Mouse (Mus musculus) limb, embryonic 11.5 days (tissue): Measurements from ENCODE around the gene Gm10203. TPM values are rescaled to one million over a fixed set of nuclear protein-coding genes. Genes with fewer than 3 reads are reported as not detected.
"Not testable (repeated sequence)": the region's sequence is repeated elsewhere in the genome, so short reads cannot be mapped to it uniquely, and the experiment has no call there.

Experiments
- ATAC-seq: fragments of 200-750 bp; cut with Nextera tagmentation; 2 replicates; pipeline ENCODE4 v1.8.0; 2017; ENCODE audit warnings: low read depth; ENCODE audit not compliant: insufficient number of reproducible peaks, low FRiP score, low TSS enrichment
- DNase-seq: peaks from one replicate; pipeline ENCODE4 v3.0.0-alpha.2; 2015; ENCODE audit warnings: low spot score
- H3K27ac ChIP-seq: fragments of 300-500 bp; sonication (generic); replicated peaks from 2 replicates; pipeline ENCODE4 v1.5.1; 2014; ENCODE audit warnings: low read depth, mild to moderate bottlenecking, low read length
- H3K27me3 ChIP-seq: fragments of 300-500 bp; sonication (generic); 2 replicates; pipeline ENCODE4 v1.6.1; 2014; ENCODE audit warnings: mild to moderate bottlenecking, low read length, mixed read lengths; ENCODE audit not compliant: control insufficient read depth, insufficient read depth
- H3K36me3 ChIP-seq: fragments of 300-500 bp; sonication (generic); 2 replicates; pipeline ENCODE4 v1.6.1; 2014; ENCODE audit warnings: mild to moderate bottlenecking, low read length, moderate library complexity, mixed read lengths; ENCODE audit not compliant: control insufficient read depth, insufficient read depth
- H3K4me1 ChIP-seq: fragments of 300-500 bp; sonication (generic); 2 replicates; pipeline ENCODE4 v1.6.1; 2014; ENCODE audit warnings: low read length, mixed read lengths; ENCODE audit not compliant: control insufficient read depth, insufficient read depth
- H3K4me2 ChIP-seq: fragments of 300-500 bp; sonication (generic); 2 replicates; pipeline ENCODE4 v1.6.1; 2014; ENCODE audit warnings: low read depth, mild to moderate bottlenecking, moderate library complexity; ENCODE audit not compliant: severe bottlenecking
- H3K4me3 ChIP-seq: fragments of 300-500 bp; sonication (generic); 2 replicates; pipeline ENCODE4 v1.5.1; 2014; ENCODE audit warnings: low read depth, low read length
- H3K9ac ChIP-seq: fragments of 300-500 bp; sonication (generic); 2 replicates; pipeline ENCODE4 v1.6.1; 2014; ENCODE audit warnings: mild to moderate bottlenecking, low read length
- H3K9me3 ChIP-seq: fragments of 300-500 bp; sonication (generic); 2 replicates; pipeline ENCODE4 v1.6.1; 2016; ENCODE audit warnings: low read length; ENCODE audit not compliant: control insufficient read depth
- WGBS: fragments of 180-500 bp; shearing (Covaris S2); extraction: QIAGEN DNeasy Blood & Tissue Kit; methylation state at CpG from one replicate; pipeline ENCODE4 v1.1.7; 2014; 5-methylcytosine and 5-hydroxymethylcytosine counted together
- polyA plus RNA-seq: library from polyadenylated mRNA; unstranded; fragments of >200 nt; fragmentation: Nextera tagmentation; extraction: Ambion mirVana; gene quantifications from 2 replicates; pipeline ENCODE4 v1.2.1, GENCODE M21; 2014

The Gm10203 gene
- polyA plus RNA-seq, 1 experiment from 2014 or later = not detected

GRCm38 (mm10) chr6:149154116-149155030, 24.4 kb downstream of the Gm10203 start:
- Histone ChIP-seq H3K9ac (no peak overlapping the region), H3K9me3 (no peaks in the 10 kb centered on the region), H3K27ac (no peak overlapping the region), H3K4me1 (0 out of 2 replicates have a peak, but pooled peaks cover 2% of the 10 kb centered on the region), H3K27me3 (no peaks in the 10 kb centered on the region), H3K4me3 (no peak overlapping the region), H3K4me2 (no peak overlapping the region; the same call in 1 of the 2 replicates), H3K36me3 (no peaks in the 10 kb centered on the region; the same call in 1 of the 2 replicates)
- ATAC-seq = no peak
- WGBS = 10% methylated on average over 8 of the region's 8 CpGs
- DNase-seq = no peak

- Histone ChIP-seq H3K36me3 (no peaks in the 10 kb centered on the region; the same call in 1 of the 2 replicates), H3K27ac (no peak overlapping the region), H3K9me3 (no peaks in the 10 kb centered on the region), H3K9ac (no peak overlapping the region), H3K4me2 (no peak overlapping the region), H3K27me3 (no peaks in the 10 kb centered on the region), H3K4me3 (no peak overlapping the region), H3K4me1 (0 out of 2 replicates have a peak, but pooled peaks cover 2% of the 10 kb centered on the region)
- 65% methylated on average over 3 of the region's 3 CpGs for WGBS
- DNase-seq (no peak), ATAC-seq (no peak)
Measured at GRCm38 (mm10) chr6:149155031-149155841, 25.3 kb downstream of the Gm10203 start.

- 87% methylated on average over 3 of the region's 4 CpGs for WGBS
- ATAC-seq, H3K9me3 ChIP-seq, H3K4me1 ChIP-seq, H3K27me3 ChIP-seq, H3K4me2 ChIP-seq, H3K4me3 ChIP-seq, H3K36me3 ChIP-seq, H3K9ac ChIP-seq, DNase-seq, H3K27ac ChIP-seq: not testable (repeated sequence)
Measured at GRCm38 (mm10) chr6:149167038-149167437, 37.1 kb downstream of the Gm10203 start.

GRCm38 (mm10) chr6:149167672-149168071, 37.7 kb downstream of the Gm10203 start:
- no peaks in the 10 kb centered on the region for H3K27me3 ChIP-seq
- H3K4me2 ChIP-seq = no peak overlapping the region
- no peaks in the 10 kb centered on the region for H3K9me3 ChIP-seq
- H3K4me1 ChIP-seq = no peaks in the 10 kb centered on the region
- H3K36me3 ChIP-seq = peaks cover 3% of the 10 kb centered on the region; the same call in 1 of the 2 replicates
- 92% methylated on average over 1 of the region's 1 CpGs for WGBS
- H3K9ac ChIP-seq = no peak overlapping the region
- DNase-seq (no peak), ATAC-seq (no peak)
- H3K4me3 ChIP-seq = no peak overlapping the region
- no peak overlapping the region for H3K27ac ChIP-seq

DNA sequence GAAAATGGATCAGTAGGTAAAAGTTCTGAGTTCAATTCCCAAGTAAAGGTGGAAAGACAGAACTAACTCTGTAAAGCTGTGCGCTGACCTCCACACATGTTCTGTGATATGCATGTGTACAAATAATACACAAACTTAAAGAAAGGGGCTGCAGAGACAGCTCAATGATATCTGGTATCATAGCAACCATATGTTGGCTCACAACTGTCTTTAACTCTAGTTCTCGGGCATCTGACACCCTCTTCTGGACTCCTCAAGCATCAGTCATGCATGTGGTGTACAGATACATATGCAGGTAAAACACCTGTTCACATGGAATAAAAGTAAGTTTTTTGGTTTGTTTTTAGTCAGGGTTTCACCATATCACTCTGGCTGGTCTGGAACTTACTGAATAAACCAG, 38.5 kb downstream of the Gm10203 start:
- no peaks in the 10 kb centered on the region for H3K4me1 ChIP-seq
- no peak overlapping the region for H3K27ac ChIP-seq
- no peaks in the 10 kb centered on the region for H3K9me3 ChIP-seq
- H3K4me3 ChIP-seq = no peak overlapping the region
- 93% methylated on average over 2 of the region's 2 CpGs for WGBS
- DNase-seq (no peak), ATAC-seq (no peak)
- peaks cover 3% of the 10 kb centered on the region; the same call in 1 of the 2 replicates for H3K36me3 ChIP-seq
- no peak overlapping the region for H3K4me2 ChIP-seq
- H3K9ac ChIP-seq = no peak overlapping the region
- no peaks in the 10 kb centered on the region for H3K27me3 ChIP-seq

DNA sequence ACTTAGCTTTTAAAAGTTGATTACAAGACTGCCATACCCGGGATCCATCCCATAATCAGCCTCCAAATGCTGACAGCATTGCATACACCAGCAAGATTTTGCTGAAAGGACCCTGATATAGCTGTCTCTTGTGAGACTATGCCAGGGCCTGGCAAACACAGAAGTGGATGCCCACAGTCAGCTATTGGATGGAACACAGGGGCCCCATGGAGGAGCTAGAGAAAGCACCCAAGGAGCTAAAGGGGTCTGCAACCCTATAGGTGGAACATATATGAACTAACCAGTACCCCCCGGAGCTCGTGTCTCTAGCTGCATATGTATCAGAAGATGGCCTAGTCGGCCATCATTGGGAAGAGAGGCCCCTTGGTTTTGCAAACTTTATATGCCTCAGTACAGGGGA, 40.0 kb downstream of the Gm10203 start:
- H3K4me3 ChIP-seq, H3K9me3 ChIP-seq, H3K27ac ChIP-seq, DNase-seq, H3K36me3 ChIP-seq, H3K4me1 ChIP-seq, H3K9ac ChIP-seq, H3K4me2 ChIP-seq, ATAC-seq, H3K27me3 ChIP-seq: not testable (repeated sequence)
- 91% methylated on average over 4 of the region's 4 CpGs for WGBS

DNA sequence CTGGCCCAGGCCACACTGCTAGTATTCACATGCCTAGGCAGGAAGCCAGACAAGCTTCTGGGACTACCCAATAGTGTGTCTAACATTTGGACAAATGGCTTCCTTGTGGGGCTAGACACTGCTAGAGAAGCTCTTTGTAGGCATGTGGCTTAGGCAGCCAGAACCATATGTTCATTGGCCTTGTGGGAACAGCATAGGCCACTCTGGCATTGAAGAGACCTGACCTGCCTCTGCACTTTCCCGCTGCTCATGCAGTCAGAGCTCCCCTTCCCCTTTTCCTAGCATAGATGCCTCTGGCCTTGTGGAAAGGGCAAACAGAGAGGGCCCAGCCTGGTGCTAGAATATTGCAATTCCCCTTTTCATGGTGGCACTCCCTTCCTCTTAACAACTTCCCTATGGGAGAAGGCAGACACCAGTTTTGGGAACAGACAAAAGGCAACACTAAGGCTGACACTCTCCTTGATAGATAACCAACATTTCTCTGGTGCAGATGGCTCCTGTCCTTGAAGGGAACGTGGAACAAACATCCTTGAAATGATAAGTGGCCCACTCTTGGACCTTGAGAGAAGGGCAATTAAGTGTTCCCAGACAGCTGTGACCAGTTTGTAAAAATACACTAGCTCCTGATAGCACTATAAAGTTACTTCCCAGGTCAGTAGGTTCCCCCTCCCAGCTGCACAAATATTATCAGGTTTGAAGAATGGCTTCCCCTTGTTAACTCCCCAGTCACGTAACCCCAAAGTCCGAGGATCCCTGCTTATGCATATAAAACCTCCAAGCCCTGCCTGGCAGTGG, 44.1 kb downstream of the Gm10203 start:
- no peak for DNase-seq
- H3K9me3 ChIP-seq = no peaks in the 10 kb centered on the region
- no peak overlapping the region for H3K4me3 ChIP-seq
- H3K27me3 ChIP-seq = no peaks in the 10 kb centered on the region
- no peak overlapping the region for H3K4me2 ChIP-seq
- no peaks in the 10 kb centered on the region for H3K4me1 ChIP-seq
- WGBS = 68% methylated on average over 4 of the region's 4 CpGs
- H3K9ac ChIP-seq = no peak overlapping the region
- peaks cover 20% of the 10 kb centered on the region for H3K36me3 ChIP-seq
- ATAC-seq = no peak
- no peak overlapping the region for H3K27ac ChIP-seq
